Mouse (Mus musculus): ENCODE measurements around the gene Map4. TPM values are rescaled to one million over a fixed set of nuclear protein-coding genes. Genes with fewer than 3 reads are reported as not detected.

Map4 gene
- total RNA-seq (2023), result 10 to 100 TPM; 88.8 to 93.6 TPM

GRCm38 (mm10) chr9:109931257-109932171, at the start of gene Map4:
Map4 (plus strand) TSS chr9:109931460.

GRCm38 (mm10) chr9:110116977-110117778, 185.9 kb downstream of the Map4 start, which contains the start of gene Smarcc1:
Smarcc1 (plus strand) TSS chr9:110117708.

GRCm38 (mm10) chr9:110117779-110118139, 186.5 kb downstream of the Map4 start, which contains the start of gene Dhx30:
Dhx30 (minus strand) TSS chr9:110117830.

Other genes with a start within 250 kb of the Map4 start
- gene Fbxw18, start 228.8 kb upstream of the Map4 start, total RNA-seq (2023), result not detected
- not detected for gene Fbxw26, start 185.4 kb upstream of the Map4 start, total RNA-seq (2023)
- gene Fbxw27, start 140.8 kb upstream of the Map4 start, total RNA-seq (2023), result not detected
- not detected for gene Spink8, start 119.2 kb upstream of the Map4 start, total RNA-seq (2023)
- 10 to 100 TPM in 1 of 2 experiments, 1 to 10 TPM in 1; 9.0 to 10.8 TPM for gene Nme6, start 98.7 kb upstream of the Map4 start, total RNA-seq (2023)
- 1,000 to 10,000 TPM; 5,488 to 6,851 TPM for gene Camp, start 81.8 kb upstream of the Map4 start, total RNA-seq (2023)
- 10 to 100 TPM; 28.5 to 29.9 TPM for gene Cdc25a, start 55.9 kb upstream of the Map4 start, total RNA-seq (2023)
- 10 to 100 TPM; 31.2 to 37.5 TPM for gene Smarcc1, start 186.2 kb downstream of the Map4 start, total RNA-seq (2023)
- gene Dhx30, start 186.4 kb downstream of the Map4 start, total RNA-seq (2023), result 10 to 100 TPM; 27.7 to 34.9 TPM